Mouse (Mus musculus) spleen, adult 12 weeks (tissue): ENCODE results near the gene Gm3298.
"Not testable (repeated sequence)": the region's sequence is repeated elsewhere in the genome, so short reads cannot be mapped to it uniquely, and the experiment has no call there.

ENCODE experiments used
- DNase-seq: peaks from one replicate; pipeline ENCODE4 v3.0.0; 2022; ENCODE audit warnings: low spot score

Gene Gm3298

GRCm38 (mm10) chr14:5015591-5015990, at the start of gene Gm3298:
Gm3298 (plus strand) TSS chr14:5015891.
- not testable (repeated sequence) for DNase-seq

DNA sequence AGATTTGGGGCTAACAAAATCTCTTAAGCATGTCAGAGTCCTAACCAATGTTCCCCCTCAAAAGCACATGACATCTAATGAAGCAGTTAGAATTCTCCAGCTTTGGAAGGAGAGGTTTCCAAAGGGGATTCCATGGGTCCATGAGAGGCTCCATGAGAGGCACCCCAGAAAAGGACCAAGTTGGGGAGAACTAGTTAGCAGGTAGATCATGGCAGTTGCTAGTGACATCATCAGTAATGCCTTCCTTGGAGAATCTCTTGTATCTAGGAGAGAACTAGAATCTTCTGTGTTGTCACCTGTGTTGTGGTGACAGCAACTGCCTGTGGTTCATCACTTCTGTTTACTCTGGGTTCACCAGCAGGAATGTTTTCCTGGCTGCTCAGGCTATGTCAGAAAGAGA, 32.1 kb upstream of the Gm3298 start, which contains the start of gene Gm8297:
Gm8297 (plus strand) TSS at position 301 of the 400 bp plus-strand sequence.
- DNase-seq: not testable (repeated sequence)

GRCm38 (mm10) chr14:5050329-5050728, 34.6 kb downstream of the Gm3298 start, which contains the start of gene 4930555G01Rik:
4930555G01Rik (plus strand) TSS chr14:5050629.
- DNase-seq: not testable (repeated sequence)
